Comparison of ENCODE assay signal across 8 mouse cellular contexts in the genomic region with DNA sequence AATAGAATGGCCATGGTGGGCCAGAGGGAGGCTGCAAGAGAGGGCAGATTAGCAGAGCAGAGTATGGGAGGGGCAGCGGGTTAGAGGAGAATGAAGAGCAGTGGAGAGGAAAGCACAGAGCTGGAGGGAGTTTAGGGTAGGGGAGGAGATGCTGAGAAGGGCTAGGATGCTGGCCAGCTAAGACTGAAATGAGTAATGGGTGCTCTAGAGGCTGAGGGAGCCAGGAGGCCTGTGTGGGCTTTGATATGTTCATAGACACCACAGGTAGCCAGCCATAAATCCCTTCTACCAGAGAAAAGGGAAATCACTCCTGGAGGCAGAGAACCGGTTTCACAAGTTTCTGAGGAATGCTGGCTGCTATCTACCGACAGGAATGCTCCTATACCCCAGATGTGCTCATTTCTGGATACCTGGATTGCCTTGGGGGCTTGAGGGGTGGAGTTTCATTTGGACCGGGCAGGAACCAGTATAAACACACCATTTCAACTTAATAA. TPM values are rescaled to one million over a fixed set of nuclear protein-coding genes. Genes with fewer than 3 reads are reported as not detected.
DNase-seq lines count a peak whose midpoint lies in the region; ATAC-seq and TF ChIP-seq lines count a peak whose summit lies in the region.
"Had no signal": no experiment of that assay in that cellular context is flagged by ENCODE, and none has a peak within 500 bp of the region (broad histone marks: within the 10 kb centered on the region; RNA-seq: fewer than 3 reads in every experiment).

No protein-coding gene starts in this region.

- 4% methylated on average over 4 of the region's 4 CpGs for WGBS in neural tube, embryonic 11.5 days
- WGBS in liver, embryonic 14.5 days (ENCODE audit: insufficient replicate concordance) = 33% methylated on average over 4 of the region's 4 CpGs

- H3K4me1 ChIP-seq in neural tube, embryonic 11.5 days (ENCODE audit: control insufficient read depth, insufficient read depth, low read length) = peaks cover 12% of the 10 kb centered on the region
- peaks cover 15 to 19% of the 10 kb centered on the region in 2 experiments for H3K4me1 ChIP-seq in liver, embryonic 14.5 days (replicated peaks; ENCODE audit: control insufficient read depth in 2 of 2, insufficient read depth in 2 of 2, low read length in 1 of 2)

- ATAC-seq in neural tube, embryonic 11.5 days (ENCODE audit: insufficient read depth, low FRiP score, low TSS enrichment) = no peak
- no peak for ATAC-seq in liver, embryonic 14.5 days (ENCODE audit: insufficient read depth)

- no peak overlapping the region for H3K4me2 ChIP-seq in neural tube, embryonic 11.5 days (ENCODE audit: low read depth)
- 0 out of 2 replicates have a peak overlapping the region, but pooled peaks have one; percentile 2 for H3K4me2 ChIP-seq in liver, embryonic 14.5 days (ENCODE audit: low read depth)

- no peaks in the 10 kb centered on the region for H3K36me3 ChIP-seq in neural tube, embryonic 11.5 days (ENCODE audit: control insufficient read depth, insufficient read depth, low read length)
- no peaks in the 10 kb centered on the region for H3K36me3 ChIP-seq in liver, embryonic 14.5 days (replicated peaks; ENCODE audit: control insufficient read depth, insufficient read depth, low read depth)

- H3K9ac ChIP-seq in neural tube, embryonic 11.5 days (ENCODE audit: low read length) = no peak overlapping the region
- H3K9ac ChIP-seq in liver, embryonic 14.5 days (replicated peaks) = no peak overlapping the region; the same call in 1 of the 2 replicates

- H3K9me3 ChIP-seq in neural tube, embryonic 11.5 days (ENCODE audit: control insufficient read depth, low read length) = no peaks in the 10 kb centered on the region
- no peaks in the 10 kb centered on the region for H3K9me3 ChIP-seq in liver, embryonic 14.5 days (ENCODE audit: control insufficient read depth, low read length)

- no peak for TF ChIP-seq CTCF in liver, embryonic 14.5 days (IDR thresholded peaks at IDR 0.05; ENCODE audit: low read depth)

- TF ChIP-seq EP300 in liver, embryonic 14.5 days (IDR thresholded peaks at IDR 0.05; ENCODE audit: low read depth) = no peak

- DNase-seq in neural tube, embryonic 11.5 days (ENCODE audit: low spot score) = peak; percentile 14
- no peak for DNase-seq in neural tube, embryonic 10.5 days (ENCODE audit: extremely low spot score, low spot score)
- peak; percentile 44 for DNase-seq in forelimb bud, embryonic 11.5 days (ENCODE audit: low read depth, low spot score)
- DNase-seq in liver, embryonic 14.5 days (ENCODE audit: low read depth in 3 of 3, low spot score in 3 of 3) = no peak
- DNase-seq in natural killer cell, adult 2 months (ENCODE audit: low spot score in 2 of 2) = no peak
- DNase-seq in cerebellum, adult 8-10 months = no peak
- DNase-seq in adrenal gland, postnatal 4 days (ENCODE audit: low spot score in 2 of 2) = no peak

- H3K4me3 ChIP-seq in neural tube, embryonic 11.5 days (ENCODE audit: low read depth, low read length) = no peak overlapping the region
- H3K4me3 ChIP-seq in liver, embryonic 14.5 days (ENCODE audit: insufficient read depth in 1 of 2, low read depth in 2 of 2, low read length in 2 of 2) = no peak overlapping the region

- H3K27me3 ChIP-seq in neural tube, embryonic 11.5 days (ENCODE audit: control insufficient read depth, insufficient read depth, low read length) = no peaks in the 10 kb centered on the region
- no peaks in the 10 kb centered on the region for H3K27me3 ChIP-seq in liver, embryonic 14.5 days (ENCODE audit: control insufficient read depth, insufficient read depth, low read length)

- H3K27ac ChIP-seq in neural tube, embryonic 11.5 days (ENCODE audit: low read depth, low read length) = no peak overlapping the region
- H3K27ac ChIP-seq in liver, embryonic 14.5 days = no peak overlapping the region
- H3K27ac ChIP-seq: macrophage had no signal

RNA-seq across cellular contexts. Expression of a gene that starts 13.2 kb away (rescaled TPM):
- polyA plus RNA-seq in neural tube, embryonic 11.5 days (2014; fragmentation: Nextera tagmentation; extraction: Ambion mirVana) = 43.1 and 48.1 TPM in 2 replicates
- 0.43 and 0.73 TPM in 2 replicates for polyA plus RNA-seq in liver, embryonic 14.5 days (2012; rRNA removed)
- polyA plus RNA-seq in liver, embryonic 14.5 days (2014; fragmentation: Nextera tagmentation; extraction: Ambion mirVana) = 1.1 and 2.1 TPM in 2 replicates
- 10 to 100 TPM; 13.7 to 14.3 TPM for total RNA-seq in adrenal gland, postnatal 4 days (2021)

RNA-seq across cellular contexts. Expression of a gene that starts 13.8 kb away (rescaled TPM):
- polyA plus RNA-seq in neural tube, embryonic 11.5 days (2014; fragmentation: Nextera tagmentation; extraction: Ambion mirVana) = 42.3 and 43.5 TPM in 2 replicates
- polyA plus RNA-seq in liver, embryonic 14.5 days (2012; rRNA removed) = 9.8 and 13.6 TPM in 2 replicates
- 26.9 and 30.7 TPM in 2 replicates for polyA plus RNA-seq in liver, embryonic 14.5 days (2014; fragmentation: Nextera tagmentation; extraction: Ambion mirVana)
- total RNA-seq in adrenal gland, postnatal 4 days (2021) = 10 to 100 TPM; 41.2 to 45.8 TPM

Comparison
In these comparisons a context has a peak if more than half of its experiments do, and no peak if none do; other contexts are left out.
1. DNase-seq: peak in neural tube, embryonic 11.5 days (single experiment) and forelimb bud, embryonic 11.5 days (single experiment); none in neural tube, embryonic 10.5 days (single experiment), liver, embryonic 14.5 days (0 of 3), natural killer cell, adult 2 months (0 of 2), cerebellum, adult 8-10 months (single experiment) and adrenal gland, postnatal 4 days (0 of 2).
2. RNA of a gene that starts 13.2 kb away (polyA plus RNA-seq): 43.1 to 48.1 TPM in neural tube, embryonic 11.5 days; 0.43 to 2.1 TPM in liver, embryonic 14.5 days; every median in the first group is over 10 times any median in the second.